Mouse (Mus musculus) CD8-positive naive resting alpha-beta T cell, adult 57 days (primary cell): Measurements from ENCODE around the gene Gm7347. TPM values are rescaled to one million over a fixed set of nuclear protein-coding genes. Genes with fewer than 3 reads are reported as not detected.

ENCODE experiments used
- total RNA-seq: library from RNA; stranded (reverse); gene quantifications from one replicate; pipeline ENCODE4 v1.2.4, GENCODE M21; 2023

Gene Gm7347
- total RNA-seq = not detected

DNA sequence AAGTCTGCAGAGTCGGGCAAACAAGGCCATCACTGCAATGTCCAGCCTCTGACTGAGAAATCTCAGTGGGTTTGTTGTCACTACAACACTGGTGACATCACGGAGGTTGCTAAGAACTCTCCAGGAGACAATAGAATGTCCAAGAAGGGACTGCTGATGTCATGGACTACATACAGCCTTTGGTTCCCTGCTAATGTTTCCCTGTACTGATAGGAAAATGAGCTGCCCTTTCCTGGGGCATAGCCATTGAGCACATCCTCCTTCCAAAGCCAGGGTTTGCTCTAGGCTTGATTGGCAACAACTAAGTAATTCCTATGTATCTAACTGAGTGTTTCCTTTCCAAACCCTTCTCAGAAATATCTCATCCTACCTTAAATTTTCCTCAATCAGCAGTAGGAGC, at the start of gene Gm7347:
Gene Gm7347 (minus strand): TSS at position 101 of the 400 bp plus-strand sequence.

DNA sequence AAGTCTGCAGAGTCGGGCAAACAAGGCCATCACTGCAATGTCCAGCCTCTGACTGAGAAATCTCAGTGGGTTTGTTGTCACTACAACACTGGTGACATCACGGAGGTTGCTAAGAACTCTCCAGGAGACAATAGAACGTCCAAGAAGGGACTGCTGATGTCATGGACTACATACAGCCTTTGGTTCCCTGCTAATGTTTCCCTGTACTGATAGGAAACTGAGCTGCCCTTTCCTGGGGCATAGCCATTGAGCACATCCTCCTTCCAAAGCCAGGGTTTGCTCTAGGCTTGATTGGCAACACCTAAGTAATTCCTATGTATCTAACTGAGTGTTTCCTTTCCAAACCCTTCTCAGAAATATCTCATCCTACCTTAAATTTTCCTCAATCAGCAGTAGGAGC, 46.9 kb upstream of the Gm7347 start, which contains the start of gene 5031410I06Rik:
Gene 5031410I06Rik (minus strand): TSS at position 101 of the 400 bp plus-strand sequence.

DNA sequence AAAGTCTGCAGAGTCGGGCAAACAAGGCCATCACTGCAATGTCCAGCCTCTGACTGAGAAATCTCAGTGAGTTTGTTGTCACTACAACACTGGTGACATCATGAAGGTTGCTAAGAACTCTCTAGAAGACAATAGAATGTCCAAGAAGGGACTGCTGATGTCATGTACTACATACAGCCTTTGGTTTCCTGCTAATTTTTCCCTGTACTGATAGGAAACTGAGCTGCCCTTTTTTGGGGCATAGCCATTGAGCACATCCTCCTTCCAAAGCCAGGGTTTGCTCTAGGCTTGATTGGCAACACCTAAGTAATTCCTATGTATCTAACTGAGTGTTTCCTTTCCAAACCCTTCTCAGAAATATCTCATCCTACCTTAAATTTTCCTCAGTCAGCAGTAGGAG, 30.8 kb upstream of the Gm7347 start, which contains the start of gene Gm10471:
Gene Gm10471 (minus strand): TSS at position 101 of the 400 bp plus-strand sequence.

DNA sequence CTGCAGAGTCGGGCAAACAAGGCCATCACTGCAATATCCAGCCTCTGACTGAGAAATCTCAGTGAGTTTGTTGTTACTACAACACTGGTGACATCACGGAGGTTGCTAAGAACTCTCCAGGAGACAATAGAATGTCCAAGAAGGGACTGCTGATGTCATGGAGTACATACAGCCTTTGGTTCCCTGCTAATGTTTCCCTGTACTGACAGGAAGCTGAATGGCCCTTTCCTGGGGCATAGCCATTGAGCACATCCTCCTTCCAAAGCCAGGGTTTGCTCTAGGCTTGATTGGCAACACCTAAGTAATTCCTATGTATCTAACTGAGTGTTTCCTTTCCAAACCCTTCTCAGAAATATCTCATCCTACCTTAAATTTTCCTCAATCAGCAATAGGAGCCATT, 18.9 kb downstream of the Gm7347 start, which contains the start of gene Speer4a:
Gene Speer4a (minus strand): TSS at position 101 of the 400 bp plus-strand sequence.

DNA sequence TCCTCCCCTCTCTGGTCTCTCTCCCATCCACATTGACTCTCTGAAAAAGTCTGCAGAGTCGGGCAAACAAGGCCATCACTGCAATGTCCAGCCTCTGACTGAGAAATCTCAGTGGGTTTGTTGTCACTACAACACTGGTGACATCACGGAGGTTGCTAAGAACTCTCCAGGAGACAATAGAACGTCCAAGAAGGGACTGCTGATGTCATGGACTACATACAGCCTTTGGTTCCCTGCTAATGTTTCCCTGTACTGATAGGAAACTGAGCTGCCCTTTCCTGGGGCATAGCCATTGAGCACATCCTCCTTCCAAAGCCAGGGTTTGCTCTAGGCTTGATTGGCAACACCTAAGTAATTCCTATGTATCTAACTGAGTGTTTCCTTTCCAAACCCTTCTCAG, 35.6 kb downstream of the Gm7347 start, which contains the start of gene Gm5862:
Gene Gm5862 (minus strand): TSS at position 101 of the 400 bp plus-strand sequence.

DNA sequence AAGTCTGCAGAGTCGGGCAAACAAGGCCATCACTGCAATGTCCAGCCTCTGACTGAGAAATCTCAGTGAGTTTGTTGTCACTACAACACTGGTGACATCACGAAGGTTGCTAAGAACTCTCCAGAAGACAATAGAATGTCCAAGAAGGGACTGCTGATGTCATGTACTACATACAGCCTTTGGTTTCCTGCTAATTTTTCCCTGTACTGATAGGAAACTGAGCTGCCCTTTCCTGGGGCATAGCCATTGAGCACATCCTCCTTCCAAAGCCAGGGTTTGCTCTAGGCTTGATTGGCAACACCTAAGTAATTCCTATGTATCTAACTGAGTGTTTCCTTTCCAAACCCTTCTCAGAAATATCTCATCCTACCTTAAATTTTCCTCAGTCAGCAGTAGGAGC, 53.7 kb downstream of the Gm7347 start, which contains the start of gene Gm1979:
Gene Gm1979 (minus strand): TSS at position 101 of the 400 bp plus-strand sequence.

Other genes starting within 250 kb of the Gm7347 start
- gene Gm21663, start 116.2 kb downstream of the Gm7347 start, total RNA-seq = not detected
- not detected for gene Gm21671, start 104.2 kb downstream of the Gm7347 start, total RNA-seq
- not detected for gene Gm21680, start 85.9 kb downstream of the Gm7347 start, total RNA-seq
- gene Gm21698, start 69.9 kb downstream of the Gm7347 start, total RNA-seq = not detected
- gene Gm1979, start 53.8 kb downstream of the Gm7347 start, total RNA-seq = not detected
- gene Gm5862, start 35.7 kb downstream of the Gm7347 start, total RNA-seq = not detected
- gene Speer4a, start 19.0 kb downstream of the Gm7347 start, total RNA-seq = not detected
- not detected for gene Gm10471, start 30.7 kb upstream of the Gm7347 start, total RNA-seq
- not detected for gene 5031410I06Rik, start 46.8 kb upstream of the Gm7347 start, total RNA-seq
- not detected for gene Gm10220, start 62.8 kb upstream of the Gm7347 start, total RNA-seq
- gene Gm7361, start 199.1 kb upstream of the Gm7347 start, total RNA-seq = not detected